Mouse (Mus musculus) hematopoietic multipotent progenitor cell, adult 10-12 weeks (in vitro differentiated cells): ENCODE data around the gene Kcnc4. TPM values are rescaled to one million over a fixed set of nuclear protein-coding genes. Genes with fewer than 3 reads are reported as not detected.

Source experiments
- polyA plus RNA-seq: library from polyadenylated mRNA; stranded (reverse); fragments of >175 nt; gene quantifications from 2 replicates; pipeline ENCODE4 v1.2.3, GENCODE M21; 2012; ENCODE audit warnings: low replicate concordance

The Kcnc4 gene
- polyA plus RNA-seq, result 0.04 TPM in 1 of 2 replicates, not detected in the other

DNA sequence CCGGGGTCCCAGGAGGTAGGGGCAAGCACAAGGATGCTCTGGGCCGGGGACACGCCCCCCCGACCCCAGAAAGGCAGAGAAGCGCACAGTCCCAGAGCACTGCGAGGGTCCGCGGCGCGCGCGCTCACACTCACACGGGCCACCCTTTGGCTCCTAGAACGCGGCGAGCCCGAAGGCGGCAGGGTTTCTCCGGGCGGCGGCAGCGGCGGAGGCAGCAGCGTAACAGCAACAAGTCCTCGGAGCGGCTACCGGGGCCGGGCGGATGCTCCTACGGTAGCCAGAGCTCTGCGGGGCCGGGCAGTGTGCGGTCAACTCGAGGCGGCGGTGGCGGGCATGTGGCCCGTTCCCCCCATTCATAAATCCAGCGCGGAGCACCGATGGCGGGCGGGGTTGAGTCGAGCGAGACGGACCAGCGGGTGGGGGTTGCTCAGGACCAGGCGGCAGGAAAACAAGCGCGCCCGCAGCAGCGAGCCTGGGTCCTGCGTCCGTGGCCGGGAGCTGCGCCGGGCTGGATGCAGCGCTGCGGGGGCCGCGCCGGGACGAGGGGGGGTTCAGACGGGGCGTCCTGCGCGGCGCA is at the start of gene Kcnc4:
TSS of gene Kcnc4 (minus strand) at position 357 of the 577 bp plus-strand sequence.

Other genes with a start within 250 kb of the Kcnc4 start
- 0.21 TPM in 1 of 2 replicates, not detected in the other for gene Cym, start 237.8 kb downstream of the Kcnc4 start, polyA plus RNA-seq
- not detected in 2 replicates for gene A630076J17Rik, start 228.9 kb downstream of the Kcnc4 start, polyA plus RNA-seq
- gene Prok1, start 219.8 kb downstream of the Kcnc4 start, polyA plus RNA-seq, result 0.03 TPM in 1 of 2 replicates, not detected in the other
- 21.5 and 22.2 TPM in 2 replicates for gene Lamtor5, start 180.7 kb downstream of the Kcnc4 start, polyA plus RNA-seq
- not detected in 2 replicates for gene Slc16a4, start 168.3 kb downstream of the Kcnc4 start, polyA plus RNA-seq
- 9.8 and 14.8 TPM in 2 replicates for gene Rbm15, start 125.9 kb downstream of the Kcnc4 start, polyA plus RNA-seq
- 0.08 and 0.09 TPM in 2 replicates for gene Slc6a17, start 58.5 kb upstream of the Kcnc4 start, polyA plus RNA-seq
- not detected in 2 replicates for gene Ubl4b, start 95.5 kb upstream of the Kcnc4 start, polyA plus RNA-seq
- not detected in 2 replicates for gene Alx3, start 135.5 kb upstream of the Kcnc4 start, polyA plus RNA-seq
- not detected in 2 replicates for gene Gm10961, start 171.8 kb upstream of the Kcnc4 start, polyA plus RNA-seq
- gene Strip1, start 172.1 kb upstream of the Kcnc4 start, polyA plus RNA-seq, result 20.6 and 27.0 TPM in 2 replicates
- 9.8 and 10.9 TPM in 2 replicates for gene Ahcyl1, start 237.0 kb upstream of the Kcnc4 start, polyA plus RNA-seq